Mouse (Mus musculus) CD8-positive naive resting alpha-beta T cell, adult 2 months (primary cell): ENCODE measurements around the gene Artn.

Experiments used
- DNase-seq, 2 experiments: peaks; one replicate each; pipeline ENCODE4 v3.0.0; 2022; ENCODE audit warnings: low read depth in 2 of 2, low spot score in 2 of 2

Artn gene

GRCm38 (mm10) chr4:117890750-117891149 lies 38.8 kb downstream of the Artn start:
- no peak for DNase-seq

GRCm38 (mm10) chr4:117890031-117890430 lies 39.5 kb downstream of the Artn start:
- no peak for DNase-seq

- no peak for DNase-seq
Observed at GRCm38 (mm10) chr4:117889471-117889870, 40.1 kb downstream of the Artn start.

DNA sequence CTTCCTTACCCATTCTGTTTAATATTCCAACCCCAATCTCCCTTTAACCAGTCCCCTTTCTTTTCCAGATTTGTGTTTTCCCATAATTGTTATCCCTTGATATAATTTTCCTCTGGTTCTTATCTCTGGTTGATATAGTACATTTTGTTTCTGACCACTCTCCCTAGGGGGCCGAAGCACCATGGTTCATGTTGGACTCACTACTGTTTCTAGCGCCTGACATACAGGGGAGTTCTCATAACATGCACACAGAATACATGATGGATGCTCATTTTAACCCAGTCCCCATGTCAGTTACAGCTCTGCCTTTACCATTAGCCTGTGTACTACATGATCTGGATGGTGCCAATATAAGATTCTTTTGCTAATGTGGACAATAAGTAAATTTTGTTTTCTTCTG lies 41.6 kb downstream of the Artn start:
- no peak for DNase-seq

- DNase-seq: peak; percentile 83 to 88
Observed at GRCm38 (mm10) chr4:117887133-117887532, 42.4 kb downstream of the Artn start, which contains the start of gene Atp6v0b. TSS of gene Atp6v0b (minus strand) at chr4:117887333.

GRCm38 (mm10) chr4:117886644-117887043 lies 42.9 kb downstream of the Artn start:
- no peak for DNase-seq

DNA sequence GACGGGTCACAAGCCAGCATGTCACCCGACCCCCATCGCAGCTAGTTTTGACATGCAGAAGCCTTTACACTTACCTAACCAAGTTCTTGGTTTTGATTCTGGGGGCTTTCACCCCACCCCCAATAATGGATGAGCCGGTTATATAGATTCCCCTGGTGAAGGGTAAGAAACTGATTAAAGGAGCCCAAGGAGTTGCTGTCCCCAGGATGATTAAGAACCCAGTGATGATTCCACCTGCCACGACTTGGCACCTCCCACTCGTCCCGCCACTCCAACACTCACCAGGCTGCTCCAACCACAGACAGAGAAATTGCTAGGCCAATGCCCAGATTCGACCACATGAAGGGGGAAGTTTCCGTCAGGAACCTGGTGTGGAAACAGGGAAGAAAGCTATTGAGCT lies 43.6 kb downstream of the Artn start:
- DNase-seq: no peak

DNA sequence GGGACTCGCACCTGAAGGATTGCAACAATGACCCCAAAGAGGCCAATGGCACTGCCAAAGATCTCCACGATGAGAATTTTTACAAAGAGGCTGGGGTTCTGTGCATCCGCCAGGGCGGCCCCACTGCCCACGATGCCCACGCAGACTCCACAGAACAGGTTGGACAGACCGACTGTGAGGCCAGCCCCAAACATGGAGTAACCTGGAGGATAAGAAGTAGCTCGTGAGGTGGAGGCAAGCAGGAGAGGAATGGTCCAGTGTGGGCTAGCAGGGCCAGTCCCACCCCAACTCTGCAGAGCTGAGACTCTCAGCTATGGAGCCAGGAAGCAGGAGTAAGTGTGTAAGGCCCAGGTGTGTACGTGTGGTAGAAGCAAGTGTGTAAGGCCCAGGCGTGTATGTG lies 44.5 kb downstream of the Artn start:
- no peak for DNase-seq

GRCm38 (mm10) chr4:117884146-117884545 lies 45.4 kb downstream of the Artn start:
- DNase-seq: no peak

DNA sequence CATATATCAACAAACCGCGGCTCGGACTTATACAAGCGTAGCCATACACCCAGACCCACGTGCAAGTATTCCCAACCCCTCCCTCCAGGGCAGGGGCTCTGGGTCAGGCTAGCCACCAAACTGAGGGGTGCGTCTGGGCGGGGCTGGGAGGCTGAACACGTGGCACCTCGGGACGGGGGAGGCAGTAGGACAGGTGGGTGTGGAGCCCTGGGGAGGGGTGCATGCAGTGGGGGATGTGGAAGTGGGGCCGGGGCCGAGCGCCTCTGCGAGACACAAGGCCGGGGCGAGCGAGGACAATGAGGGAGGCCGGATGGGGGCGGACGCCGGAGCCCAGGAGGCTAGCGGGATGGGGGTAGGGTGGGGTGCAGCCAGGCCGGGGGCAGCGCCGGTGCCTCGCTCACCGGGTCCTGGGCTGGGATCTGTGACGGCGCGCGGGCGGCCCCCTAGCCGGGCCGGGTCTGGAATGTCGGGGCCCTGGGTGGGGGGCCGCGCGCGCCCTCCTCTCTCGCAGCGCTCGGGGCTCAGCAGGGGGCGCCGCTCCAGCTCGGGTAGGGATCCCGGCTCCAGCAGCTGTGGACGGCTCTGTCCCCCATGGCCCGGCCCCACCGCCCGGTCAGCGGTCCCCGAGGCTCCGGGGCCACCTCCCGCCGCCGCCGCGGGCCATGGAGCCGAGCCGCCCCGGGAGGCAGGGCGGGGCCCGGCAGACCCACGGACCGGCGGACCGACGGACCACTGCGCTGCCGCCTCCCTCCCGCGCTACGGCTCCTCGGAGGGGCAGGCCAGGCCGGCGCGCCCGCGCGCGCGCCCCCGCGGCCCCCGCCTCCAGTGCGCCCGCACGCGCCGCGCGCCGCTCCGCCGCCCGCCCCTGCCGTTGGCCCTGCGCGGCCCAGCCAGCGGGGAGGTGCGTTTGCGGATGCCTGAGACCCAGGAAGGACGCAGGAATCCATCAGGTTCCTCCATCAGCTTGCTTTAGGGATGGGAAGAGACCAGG lies 46.6 kb downstream of the Artn start, which contains the start of gene B4galt2:
Gene B4galt2, minus strand, starts transcription at position 787 of the 991 bp plus-strand sequence.
- no peak for DNase-seq

DNA sequence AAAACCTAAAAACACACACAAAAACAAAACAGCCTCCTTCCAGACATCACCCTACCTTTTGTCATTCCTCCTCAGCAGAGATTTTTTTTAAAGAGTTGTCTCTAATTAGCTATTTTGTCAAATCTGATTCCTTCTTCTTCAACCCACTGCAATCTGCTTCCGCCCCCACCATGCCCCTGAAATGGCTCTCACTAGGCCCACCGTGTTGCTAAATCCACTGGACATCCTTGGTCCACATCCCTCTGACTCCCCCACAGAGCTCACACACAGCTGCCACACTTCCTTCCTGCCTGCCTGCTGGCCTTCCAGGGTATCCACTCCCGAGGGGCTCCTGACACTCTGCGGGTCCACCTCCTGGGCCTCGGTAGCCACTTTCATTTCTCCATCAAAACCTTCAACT lies 50.9 kb downstream of the Artn start:
- DNase-seq: no peak

GRCm38 (mm10) chr4:117878301-117878700 lies 51.3 kb downstream of the Artn start:
- DNase-seq: peak in 1 of 2 experiments; percentile 34
